In the genomic region with DNA sequence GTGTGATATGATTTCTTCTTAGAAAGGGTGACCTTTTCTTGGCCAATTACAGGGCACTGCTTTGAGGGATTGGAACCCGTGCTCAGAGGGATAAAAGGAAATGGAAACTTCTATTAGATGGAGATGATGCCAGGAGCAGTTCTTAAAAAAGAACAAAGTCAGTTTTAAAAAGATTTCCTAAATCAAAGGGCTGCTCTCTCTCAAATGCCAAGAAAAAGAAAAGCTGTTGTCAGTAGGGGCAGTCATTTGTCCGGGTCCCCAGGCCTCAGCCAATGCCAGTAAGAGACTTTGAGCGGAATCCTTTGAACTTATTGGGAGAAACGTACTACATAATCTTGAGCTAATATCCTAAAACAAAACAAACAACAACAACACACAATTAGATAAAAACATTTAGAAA, we compare ENCODE assay signal across 27 mouse cellular contexts.
DNase-seq lines count a peak whose midpoint lies in the region; ATAC-seq and TF ChIP-seq lines count a peak whose summit lies in the region.
"Had no signal": no experiment of that assay in that cellular context is flagged by ENCODE, and none has a peak within 500 bp of the region (broad histone marks: within the 10 kb centered on the region; RNA-seq: fewer than 3 reads in every experiment).

No protein-coding gene starts in this region.

- TF ChIP-seq POLR2A in brain, embryonic 14.5 days (IDR thresholded peaks at IDR 0.05; ENCODE audit: borderline replicate concordance, extremely low read depth, insufficient read depth, insufficient read length, poor library complexity, severe bottlenecking): no peak

- no peak for DNase-seq in midbrain, embryonic 11.5 days (ENCODE audit: low spot score, missing footprints)
- DNase-seq in brain, embryonic 14.5 days (ENCODE audit: low read depth): peak; percentile 69
- DNase-seq: adrenal gland, adult 8-10 months; adrenal gland, postnatal 14 days; adrenal gland, postnatal 36 days; B cell, adult 2 months; cerebellum, adult 11 months; cerebellum, adult 18-20 months; cerebellum, adult 8-10 months; cerebellum, adult 9-11 months; cerebellum, postnatal 14 days; cerebellum, postnatal 36 days; embryo, embryonic 11 days had no signal

- H3K36me3 ChIP-seq in forebrain, embryonic 13.5 days (ENCODE audit: poor library complexity, severe bottlenecking): no peaks in the 10 kb centered on the region
- no peaks in the 10 kb centered on the region for H3K36me3 ChIP-seq in forebrain, embryonic 12.5 days (replicated peaks)
- no peaks in the 10 kb centered on the region for H3K36me3 ChIP-seq in forebrain, embryonic 15.5 days
- no peaks in the 10 kb centered on the region for H3K36me3 ChIP-seq in forebrain, embryonic 16.5 days (ENCODE audit: control insufficient read depth, insufficient read depth)
- H3K36me3 ChIP-seq in midbrain, embryonic 13.5 days: no peaks in the 10 kb centered on the region
- no peaks in the 10 kb centered on the region for H3K36me3 ChIP-seq in midbrain, embryonic 11.5 days (ENCODE audit: control insufficient read depth, insufficient read depth, low read length)
- H3K36me3 ChIP-seq: embryonic facial prominence, embryonic 13.5 days; embryonic facial prominence, embryonic 15.5 days; forebrain, embryonic 10.5 days; G1E had no signal

- H3K27ac ChIP-seq in forebrain, embryonic 13.5 days: 0 out of 2 replicates have a peak overlapping the region, but pooled peaks have one; percentile 15
- no peak overlapping the region for H3K27ac ChIP-seq in forebrain, embryonic 12.5 days
- no peak overlapping the region for H3K27ac ChIP-seq in forebrain, embryonic 15.5 days (replicated peaks)
- no peak overlapping the region for H3K27ac ChIP-seq in forebrain, embryonic 16.5 days (ENCODE audit: low read length)
- 0 out of 2 replicates have a peak overlapping the region, but pooled peaks have one; percentile 40 for H3K27ac ChIP-seq in midbrain, embryonic 13.5 days
- H3K27ac ChIP-seq in midbrain, embryonic 11.5 days (ENCODE audit: low read depth, low read length): no peak overlapping the region
- H3K27ac ChIP-seq: embryonic facial prominence, embryonic 13.5 days; embryonic facial prominence, embryonic 15.5 days; forebrain, embryonic 10.5 days had no signal

- peaks cover 32% of the 10 kb centered on the region for H3K4me1 ChIP-seq in forebrain, embryonic 13.5 days
- H3K4me1 ChIP-seq in forebrain, embryonic 12.5 days: peaks cover 38% of the 10 kb centered on the region
- H3K4me1 ChIP-seq in forebrain, embryonic 15.5 days: peaks cover 40% of the 10 kb centered on the region
- peaks cover 28% of the 10 kb centered on the region for H3K4me1 ChIP-seq in forebrain, embryonic 16.5 days (replicated peaks; ENCODE audit: control insufficient read depth, insufficient read depth, low read length)
- H3K4me1 ChIP-seq in midbrain, embryonic 13.5 days (replicated peaks): peaks cover 34% of the 10 kb centered on the region
- H3K4me1 ChIP-seq in midbrain, embryonic 11.5 days (ENCODE audit: control insufficient read depth, insufficient read depth, low read length): peaks cover 14% of the 10 kb centered on the region
- H3K4me1 ChIP-seq: embryonic facial prominence, embryonic 15.5 days had no signal

- H3K4me2 ChIP-seq in forebrain, embryonic 13.5 days: no peak overlapping the region
- no peak overlapping the region for H3K4me2 ChIP-seq in forebrain, embryonic 12.5 days
- H3K4me2 ChIP-seq in forebrain, embryonic 15.5 days (replicated peaks): no peak overlapping the region
- H3K4me2 ChIP-seq in forebrain, embryonic 16.5 days (ENCODE audit: low read length): no peak overlapping the region
- no peak overlapping the region for H3K4me2 ChIP-seq in midbrain, embryonic 13.5 days (replicated peaks)
- H3K4me2 ChIP-seq in midbrain, embryonic 11.5 days: no peak overlapping the region
- H3K4me2 ChIP-seq: embryonic facial prominence, embryonic 13.5 days; embryonic facial prominence, embryonic 15.5 days had no signal

- TF ChIP-seq CTCF in brain, embryonic 14.5 days (IDR thresholded peaks at IDR 0.05; ENCODE audit: borderline replicate concordance, extremely low read depth, insufficient read depth, insufficient read length): no peak

- no peaks in the 10 kb centered on the region for H3K27me3 ChIP-seq in forebrain, embryonic 13.5 days
- no peaks in the 10 kb centered on the region; the same call in 1 of the 2 replicates for H3K27me3 ChIP-seq in forebrain, embryonic 12.5 days
- no peaks in the 10 kb centered on the region for H3K27me3 ChIP-seq in forebrain, embryonic 15.5 days
- no peaks in the 10 kb centered on the region for H3K27me3 ChIP-seq in forebrain, embryonic 16.5 days (replicated peaks; ENCODE audit: control insufficient read depth, insufficient read depth, low read length)
- no peaks in the 10 kb centered on the region for H3K27me3 ChIP-seq in midbrain, embryonic 13.5 days
- H3K27me3 ChIP-seq in midbrain, embryonic 11.5 days (ENCODE audit: control insufficient read depth, insufficient read depth, low read length): no peaks in the 10 kb centered on the region
- H3K27me3 ChIP-seq: CH12.LX; embryonic facial prominence, embryonic 13.5 days; embryonic facial prominence, embryonic 15.5 days; Patski had no signal

- no peaks in the 10 kb centered on the region for H3K9me3 ChIP-seq in forebrain, embryonic 13.5 days (replicated peaks)
- no peaks in the 10 kb centered on the region for H3K9me3 ChIP-seq in forebrain, embryonic 12.5 days
- H3K9me3 ChIP-seq in forebrain, embryonic 15.5 days: no peaks in the 10 kb centered on the region
- no peaks in the 10 kb centered on the region for H3K9me3 ChIP-seq in forebrain, embryonic 16.5 days (ENCODE audit: control insufficient read depth, low read length)
- no peaks in the 10 kb centered on the region for H3K9me3 ChIP-seq in midbrain, embryonic 13.5 days
- no peaks in the 10 kb centered on the region for H3K9me3 ChIP-seq in midbrain, embryonic 11.5 days (ENCODE audit: control insufficient read depth, low read length)
- H3K9me3 ChIP-seq: embryonic facial prominence, embryonic 13.5 days; embryonic facial prominence, embryonic 15.5 days; forebrain, embryonic 10.5 days had no signal

- H3K9ac ChIP-seq in forebrain, embryonic 13.5 days: no peak overlapping the region
- H3K9ac ChIP-seq in forebrain, embryonic 12.5 days: no peak overlapping the region
- no peak overlapping the region for H3K9ac ChIP-seq in forebrain, embryonic 15.5 days (replicated peaks)
- H3K9ac ChIP-seq in forebrain, embryonic 16.5 days (replicated peaks; ENCODE audit: low read depth, low read length): no peak overlapping the region
- no peak overlapping the region for H3K9ac ChIP-seq in midbrain, embryonic 13.5 days (replicated peaks)
- no peak overlapping the region for H3K9ac ChIP-seq in midbrain, embryonic 11.5 days (ENCODE audit: low read length)
- H3K9ac ChIP-seq: embryonic facial prominence, embryonic 13.5 days; embryonic facial prominence, embryonic 15.5 days had no signal

- WGBS in forebrain, embryonic 13.5 days: 29% methylated on average over 4 of the region's 4 CpGs
- 44% methylated on average over 4 of the region's 4 CpGs for WGBS in forebrain, embryonic 12.5 days
- WGBS in forebrain, embryonic 15.5 days: 32% methylated on average over 4 of the region's 4 CpGs
- 29% methylated on average over 4 of the region's 4 CpGs for WGBS in forebrain, embryonic 16.5 days
- 47% methylated on average over 4 of the region's 4 CpGs for WGBS in midbrain, embryonic 13.5 days
- 64% methylated on average over 4 of the region's 4 CpGs for WGBS in midbrain, embryonic 11.5 days

- ATAC-seq in forebrain, embryonic 13.5 days: no peak
- ATAC-seq in forebrain, embryonic 12.5 days (ENCODE audit: low FRiP score): no peak
- 0 out of 2 replicates have a peak, but pooled peaks have one; percentile 3 for ATAC-seq in forebrain, embryonic 15.5 days (replicated peaks)
- no peak; the same call in 1 of the 2 replicates for ATAC-seq in forebrain, embryonic 16.5 days
- ATAC-seq in midbrain, embryonic 13.5 days: no peak
- ATAC-seq in midbrain, embryonic 11.5 days (ENCODE audit: low FRiP score): no peak
- ATAC-seq: activated CD4-positive, CD25-positive, alpha-beta regulatory T cell, adult 4 months; CD4-positive, CD25-positive, alpha-beta regulatory T cell, adult 4 months; Patski had no signal

- no peak overlapping the region for H3K4me3 ChIP-seq in forebrain, embryonic 13.5 days
- H3K4me3 ChIP-seq in forebrain, embryonic 12.5 days (replicated peaks): no peak overlapping the region
- no peak overlapping the region for H3K4me3 ChIP-seq in forebrain, embryonic 15.5 days
- no peak overlapping the region for H3K4me3 ChIP-seq in forebrain, embryonic 16.5 days (replicated peaks; ENCODE audit: low read length)
- H3K4me3 ChIP-seq in midbrain, embryonic 13.5 days (replicated peaks): no peak overlapping the region
- H3K4me3 ChIP-seq in midbrain, embryonic 11.5 days (ENCODE audit: low read depth, low read length): no peak overlapping the region
- H3K4me3 ChIP-seq: embryonic facial prominence, embryonic 13.5 days; embryonic facial prominence, embryonic 15.5 days; erythroblast, embryonic 14.5 days; forebrain, embryonic 10.5 days had no signal

Comparison
In these comparisons a context has a peak if more than half of its experiments do, and no peak if none do; other contexts are left out.
1. H3K27ac ChIP-seq: peak in forebrain, embryonic 13.5 days (single experiment) and midbrain, embryonic 13.5 days (single experiment); none in forebrain, embryonic 12.5 days (single experiment), forebrain, embryonic 15.5 days (single experiment), forebrain, embryonic 16.5 days (single experiment) and midbrain, embryonic 11.5 days (single experiment).